Mouse (Mus musculus) bone marrow macrophage, adult 2 months (primary cell): ENCODE data around the gene Ulk4.

ENCODE experiments used
- CTCF ChIP-seq: IDR thresholded peaks from 2 replicates; pipeline ENCODE4 v1.5.1; 2012; ENCODE audit warnings: low read depth, mild to moderate bottlenecking, low read length, moderate library complexity
- POLR2A ChIP-seq: IDR thresholded peaks from 2 replicates; pipeline ENCODE4 v1.6.1; 2012; ENCODE audit warnings: mild to moderate bottlenecking, low read depth, low read length, borderline replicate concordance

GRCm38 (mm10) chr9:121033596-121033995, 243.4 kb downstream of the Ulk4 start:
- TF ChIP-seq CTCF, result no peak
- no peak for TF ChIP-seq POLR2A
